Mouse (Mus musculus) CH12.LX (cell line): ENCODE measurements at regions not wholly inside any gene's neighbourhood (a gene's known extent, or its start where the extent isn't known, plus 50 kb on each side); places are given as distances from the start of the nearest gene placed in this dataset.

ENCODE experiments used
- CHD2 ChIP-seq: IDR thresholded peaks from 2 replicates; pipeline ENCODE4 v1.6.1; 2011; ENCODE audit warnings: low read length, improper control_type of control experiment
- EP300 ChIP-seq: IDR thresholded peaks from 2 replicates; pipeline ENCODE4 v1.6.1; 2011; ENCODE audit warnings: low read length, improper control_type of control experiment
- TCF12 ChIP-seq: IDR thresholded peaks from 2 replicates; pipeline ENCODE4 v1.6.1; 2014; ENCODE audit warnings: low read depth, mild to moderate bottlenecking, inconsistent platforms, low read length, improper control_type of control experiment

- no peak for TF ChIP-seq EP300
- no peak for TF ChIP-seq CHD2
- TF ChIP-seq TCF12, result no peak
These were observed 113.8 kb upstream of the Dcbld2 start for GRCm38 (mm10) chr16:58294457-58294856.
